Mouse (Mus musculus) mouse trophoblast stem cell (cell line): ENCODE results near the gene Efcab9.

Experiments used
- in situ Hi-C, 2 experiments: fragments of 300-500 bp; cut with MseI, MboI; formaldehyde crosslinking; loops; 2 replicates in 1 of 2; 3 replicates in 1 of 2; pipeline ENCODE4 v1.15.1; 2025

Gene Efcab9

GRCm38 (mm10) chr11:32531871-32532764, at the start of gene Efcab9:
Efcab9 (minus strand) TSS chr11:32532081.
- in situ Hi-C loops: no loop called here

GRCm38 (mm10) chr11:32581031-32581430, 49.1 kb upstream of the Efcab9 start:
- in situ Hi-C loops: no loop called here

- in situ Hi-C loops: no loop called here
Observed at GRCm38 (mm10) chr11:32580305-32580947, 48.5 kb upstream of the Efcab9 start.

GRCm38 (mm10) chr11:32576760-32577050, 44.8 kb upstream of the Efcab9 start:
- in situ Hi-C loops: no loop called here

- in situ Hi-C loops: no loop called here
Observed at GRCm38 (mm10) chr11:32575964-32576759, 44.3 kb upstream of the Efcab9 start.

DNA sequence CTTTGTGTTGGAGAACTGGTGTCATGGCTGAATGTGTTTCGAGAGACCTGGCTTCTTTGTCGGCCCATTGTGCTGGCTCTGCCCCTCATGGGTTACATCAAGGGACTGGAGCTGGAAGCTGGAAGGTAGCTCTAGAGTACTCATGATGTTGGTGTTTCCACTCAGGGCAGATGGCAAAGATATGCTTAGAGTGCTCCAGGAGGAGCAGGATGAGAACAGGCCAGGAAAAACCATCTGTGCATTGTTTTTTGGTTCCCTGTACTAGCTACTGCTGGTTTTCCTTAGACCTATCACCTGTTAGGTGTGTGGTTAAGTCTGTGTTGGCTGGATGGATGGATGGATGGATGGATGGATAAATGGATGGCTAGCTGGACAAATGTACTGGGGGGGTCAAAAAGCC, 41.8 kb upstream of the Efcab9 start:
- in situ Hi-C loops: no loop called here

DNA sequence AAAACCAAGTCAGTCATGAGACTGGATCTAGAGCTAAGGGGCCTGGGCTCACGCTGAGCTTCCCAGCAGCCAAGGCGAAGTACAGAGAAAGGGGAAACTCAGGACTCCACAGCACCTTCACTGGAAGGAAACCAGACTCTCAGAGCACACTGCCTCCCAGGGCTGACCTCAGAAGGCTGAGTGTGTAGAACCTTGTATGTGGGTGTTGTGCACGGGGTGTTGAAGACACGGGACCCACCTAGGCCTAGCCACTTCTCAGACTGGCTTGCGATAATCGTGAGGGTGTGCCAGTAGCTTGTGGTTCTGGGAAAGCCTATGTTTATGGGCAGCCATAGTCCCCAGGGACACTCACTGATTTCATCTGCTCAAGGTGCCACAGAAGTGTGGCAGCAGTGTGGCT, 39.2 kb upstream of the Efcab9 start:
- in situ Hi-C loops: no loop called here

DNA sequence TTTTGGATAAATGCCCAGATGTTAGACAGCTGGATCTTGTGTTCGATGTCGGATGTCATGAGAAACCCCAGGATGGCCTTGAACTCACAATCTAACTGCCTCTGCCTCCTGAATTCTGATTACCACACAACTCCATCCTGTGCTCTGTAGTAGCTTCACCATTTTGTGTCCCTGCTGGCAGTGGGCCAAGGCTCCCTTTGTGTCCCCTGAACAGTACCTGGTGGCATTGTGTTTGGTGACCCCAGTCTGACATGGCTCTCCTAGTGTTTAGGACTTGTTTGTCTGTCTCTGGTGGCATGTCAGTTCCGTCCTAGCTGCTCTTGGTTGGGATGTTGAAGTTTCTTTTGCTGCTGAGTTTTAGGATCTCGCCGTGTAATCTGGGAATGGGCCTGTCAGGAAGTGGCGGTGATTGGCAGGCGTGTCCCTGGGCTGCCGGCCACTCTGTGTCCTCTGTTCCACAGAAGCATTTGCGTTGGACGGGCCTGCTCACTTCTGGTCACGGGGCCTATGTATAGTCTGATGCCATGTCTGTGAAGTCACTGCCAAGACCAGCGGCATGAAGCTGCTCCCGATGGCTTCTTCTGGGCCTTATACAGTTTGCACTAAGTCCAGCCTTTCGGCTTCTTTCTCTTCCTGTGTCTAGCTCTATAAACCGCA, 36.9 kb upstream of the Efcab9 start:
- in situ Hi-C loops: no loop called here

GRCm38 (mm10) chr11:32568060-32568459, 36.2 kb upstream of the Efcab9 start:
- in situ Hi-C loops: no loop called here

DNA sequence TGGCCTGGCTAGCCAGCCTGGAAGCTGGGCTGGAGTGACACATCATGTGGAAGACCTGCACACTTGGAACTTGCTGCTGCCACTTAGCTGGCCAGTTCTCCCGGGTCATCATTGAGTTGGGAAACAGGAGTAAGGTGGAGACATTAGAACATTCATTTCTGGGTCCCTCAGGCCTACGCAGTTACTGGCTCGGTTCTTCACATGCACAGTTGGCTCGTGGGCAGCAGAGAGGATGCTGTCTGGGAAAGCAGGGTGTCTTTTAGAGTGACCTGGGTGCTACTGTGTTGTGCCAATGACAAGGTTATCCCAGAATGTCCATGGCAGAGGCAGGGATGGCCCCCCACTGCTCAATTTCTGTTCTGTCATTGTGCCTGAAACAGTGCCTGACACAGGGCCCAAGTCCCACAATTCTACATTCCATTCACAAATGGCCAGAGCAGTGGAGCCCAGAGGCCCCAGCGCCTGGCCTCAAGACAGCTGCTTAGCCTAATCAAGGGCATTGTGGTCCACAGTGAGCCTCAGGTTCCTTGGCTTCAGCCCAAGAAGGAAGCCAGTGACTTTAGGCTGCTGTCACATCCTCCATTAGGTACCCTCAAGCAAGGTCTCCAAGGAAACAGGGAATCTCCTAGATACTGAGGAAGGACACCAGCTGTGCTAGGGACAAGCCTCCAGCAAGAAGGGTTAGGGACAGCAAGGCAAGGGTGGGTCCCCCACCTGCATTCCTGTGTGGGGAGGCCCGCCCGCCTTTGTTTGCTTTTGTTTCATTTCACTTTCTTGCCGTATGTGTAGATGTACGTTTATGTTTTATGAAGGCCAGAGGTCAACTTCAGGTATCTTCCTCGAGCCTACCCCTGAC, 35.3 kb upstream of the Efcab9 start:
- in situ Hi-C loops: no loop called here

DNA sequence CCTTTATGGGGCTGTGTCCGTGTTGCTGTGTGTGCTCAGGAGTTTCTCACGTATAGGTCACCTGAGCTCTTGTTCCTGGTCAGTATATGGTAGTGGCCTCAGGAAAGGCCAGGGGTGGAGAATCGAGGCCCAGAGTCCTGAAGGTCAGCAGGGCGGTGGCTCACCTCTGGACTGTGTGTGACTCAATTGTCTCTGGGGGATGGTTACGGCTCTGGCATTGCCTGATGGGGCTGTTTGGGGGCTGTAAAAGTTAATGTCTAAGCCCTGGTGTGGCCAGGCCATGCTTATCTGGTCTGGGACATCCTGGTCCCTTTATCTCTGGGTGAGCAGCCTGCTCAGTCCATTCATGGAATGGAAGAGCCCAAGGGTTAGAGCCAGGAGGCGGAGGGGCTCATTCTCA, 34.3 kb upstream of the Efcab9 start:
- in situ Hi-C loops: no loop called here

- in situ Hi-C loops: no loop called here
Observed at GRCm38 (mm10) chr11:32565088-32565487, 33.2 kb upstream of the Efcab9 start.

DNA sequence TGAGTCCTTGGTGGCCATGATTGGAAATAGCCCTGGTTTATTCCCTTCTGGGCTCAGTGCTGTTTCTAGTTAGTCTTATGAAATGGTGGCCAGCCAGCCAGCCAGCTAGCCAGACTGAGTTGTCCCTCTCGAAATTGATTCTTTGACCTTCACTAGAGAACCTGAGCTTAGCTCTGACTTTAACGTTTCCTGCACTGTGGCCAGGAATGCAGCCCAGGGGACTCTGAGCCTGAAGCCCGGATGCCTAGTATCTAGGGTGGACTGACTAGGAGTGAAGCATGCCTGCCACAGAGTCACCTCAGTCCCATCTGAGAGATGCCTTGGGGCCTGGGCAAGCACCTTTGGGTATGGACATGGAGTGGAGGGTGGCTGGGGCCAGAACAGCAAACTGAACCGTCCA, 32.7 kb upstream of the Efcab9 start:
- in situ Hi-C loops: no loop called here

- in situ Hi-C loops: no loop called here
Observed at GRCm38 (mm10) chr11:32563660-32564059, 31.8 kb upstream of the Efcab9 start.

DNA sequence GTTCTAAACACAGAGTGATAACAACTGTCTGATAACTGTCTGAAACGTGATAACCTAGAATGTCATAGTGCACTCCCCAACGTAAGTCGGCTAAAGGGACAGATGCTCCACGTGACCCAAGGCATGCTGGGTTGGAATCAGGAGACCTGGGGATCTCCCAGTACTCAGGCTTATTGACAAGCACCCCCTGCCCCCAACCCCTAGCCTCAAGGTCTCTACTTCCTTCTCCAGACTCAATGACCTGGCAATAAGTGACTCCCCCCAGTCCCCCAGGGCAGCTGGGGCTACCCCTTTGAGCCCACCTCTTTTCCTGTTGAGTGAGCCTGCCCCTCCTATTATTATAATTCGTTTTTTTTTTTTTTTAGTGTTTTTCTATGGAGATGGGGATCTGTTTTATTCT, 30.8 kb upstream of the Efcab9 start:
- in situ Hi-C loops: no loop called here

DNA sequence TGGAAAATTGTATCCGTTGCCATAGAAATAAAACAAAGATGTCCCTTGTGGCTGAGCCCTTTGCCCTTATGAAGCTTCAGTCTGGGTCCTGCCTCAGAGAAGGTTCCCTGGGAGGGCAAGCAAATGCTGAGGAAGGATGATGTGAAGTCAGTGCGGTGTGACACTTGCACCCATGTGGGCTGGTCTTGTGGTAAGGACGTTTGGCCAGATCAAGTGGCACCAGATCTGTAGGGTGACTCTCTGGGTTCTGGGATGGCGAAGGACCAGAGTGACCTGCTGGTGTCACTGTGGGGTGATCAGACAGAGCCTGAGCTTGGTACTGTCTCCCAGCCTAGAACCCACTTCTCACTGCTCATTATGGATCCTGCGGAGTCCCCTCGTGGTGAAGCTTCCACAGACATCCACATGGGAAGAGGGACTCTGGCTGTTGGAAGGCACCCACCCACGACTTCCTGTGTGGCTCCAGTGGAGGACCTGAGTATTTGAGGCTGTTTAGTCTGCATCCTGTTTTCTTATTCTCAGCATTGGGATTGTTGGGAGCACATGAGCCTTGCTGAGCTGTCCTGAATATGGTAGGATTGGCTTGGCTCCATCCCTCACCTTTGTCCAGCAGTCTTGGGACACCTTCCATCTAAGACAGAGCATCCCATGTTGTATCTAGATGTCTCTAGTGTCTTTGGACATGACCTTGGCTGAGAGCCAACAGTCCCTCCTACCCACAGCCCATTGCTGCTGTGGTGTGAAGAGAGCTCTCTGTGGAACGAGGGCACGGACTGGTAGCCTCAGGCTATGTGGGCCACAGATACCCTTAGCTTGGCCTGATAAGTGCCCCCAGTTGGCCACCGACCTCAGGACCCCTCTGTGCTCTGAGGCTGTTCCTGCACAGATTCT, 29.8 kb upstream of the Efcab9 start:
- in situ Hi-C loops: no loop called here

- in situ Hi-C loops: no loop called here
Observed at GRCm38 (mm10) chr11:32560015-32560770, 28.3 kb upstream of the Efcab9 start.

GRCm38 (mm10) chr11:32558677-32559076, 26.8 kb upstream of the Efcab9 start:
- in situ Hi-C loops: no loop called here

- in situ Hi-C loops: no loop called here
Observed at GRCm38 (mm10) chr11:32558026-32558425, 26.1 kb upstream of the Efcab9 start.
